Mouse (Mus musculus) colon, adult 2 months (tissue): ENCODE measurements around the gene Actr3b. TPM values are rescaled to one million over a fixed set of nuclear protein-coding genes. Genes with fewer than 3 reads are reported as not detected.

Experiments used
- polyA plus RNA-seq: library from polyadenylated mRNA; depleted of rRNA; stranded (reverse); fragments of >200 nt; gene quantifications from 2 replicates; pipeline ENCODE4 v1.2.3, GENCODE M21; 2012; rRNA removed

Gene Actr3b
- 0.24 and 0.28 TPM in 2 replicates for polyA plus RNA-seq

GRCm38 (mm10) chr5:25759460-25760409 lies at the start of gene Actr3b:
Gene Actr3b, plus strand, starts transcription at chr5:25759997.

Other genes starting within 250 kb of the Actr3b start
- gene Cct8l1, start 243.9 kb upstream of the Actr3b start, polyA plus RNA-seq = not detected in 2 replicates
- 0.93 and 2.8 TPM in 2 replicates for gene Xrcc2, start 54.2 kb upstream of the Actr3b start, polyA plus RNA-seq
- not detected in 2 replicates for gene Gm21663, start 182.4 kb downstream of the Actr3b start, polyA plus RNA-seq
- not detected in 2 replicates for gene Gm21671, start 194.4 kb downstream of the Actr3b start, polyA plus RNA-seq
- not detected in 2 replicates for gene Gm21680, start 212.7 kb downstream of the Actr3b start, polyA plus RNA-seq
- gene Gm21698, start 228.7 kb downstream of the Actr3b start, polyA plus RNA-seq = not detected in 2 replicates
- gene Gm1979, start 244.8 kb downstream of the Actr3b start, polyA plus RNA-seq = not detected in 2 replicates